Mouse (Mus musculus) stomach, embryonic 14.5 days (tissue): ENCODE results near the gene Duxf3. TPM values are rescaled to one million over a fixed set of nuclear protein-coding genes. Genes with fewer than 3 reads are reported as not detected.

ENCODE experiments used
- ATAC-seq: fragments of 200-750 bp; cut with Nextera tagmentation; 2 replicates; pipeline ENCODE4 v1.8.0; 2017; ENCODE audit warnings: low read depth, moderate TSS enrichment; ENCODE audit not compliant: insufficient number of reproducible peaks, insufficient read depth, low FRiP score
- H3K27ac ChIP-seq: fragments of 300-500 bp; sonication (generic); 2 replicates; pipeline ENCODE4 v1.5.1; 2014; ENCODE audit warnings: mild to moderate bottlenecking, low read length, moderate library complexity, mixed read lengths
- H3K27me3 ChIP-seq: fragments of 300-500 bp; sonication (generic); 2 replicates; pipeline ENCODE4 v1.6.1; 2014; ENCODE audit warnings: low read length, control low read depth, mixed read lengths; ENCODE audit not compliant: control insufficient read depth, insufficient read depth
- H3K36me3 ChIP-seq: fragments of 300-500 bp; sonication (generic); 2 replicates; pipeline ENCODE4 v1.6.1; 2014; ENCODE audit warnings: mild to moderate bottlenecking, control low read depth, low read length, moderate library complexity, mixed read lengths; ENCODE audit not compliant: control insufficient read depth, insufficient read depth
- H3K4me1 ChIP-seq: fragments of 300-500 bp; sonication (generic); 2 replicates; pipeline ENCODE4 v1.6.1; 2014; ENCODE audit warnings: low read length, control low read depth, mixed read lengths; ENCODE audit not compliant: control insufficient read depth, insufficient read depth
- H3K4me2 ChIP-seq: fragments of 300-500 bp; sonication (generic); replicated peaks from 2 replicates; pipeline ENCODE4 v1.6.1; 2014; ENCODE audit warnings: low read depth, low read length, control low read depth
- H3K4me3 ChIP-seq: fragments of 300-500 bp; sonication (generic); 2 replicates; pipeline ENCODE4 v1.5.1; 2014; ENCODE audit warnings: low read depth, low read length, control low read depth
- H3K9ac ChIP-seq: fragments of 300-500 bp; sonication (generic); replicated peaks from 2 replicates; pipeline ENCODE4 v1.6.1; 2014; ENCODE audit warnings: low read depth, mild to moderate bottlenecking, control low read depth, low read length, moderate library complexity, mixed read lengths
- H3K9me3 ChIP-seq: fragments of 300-500 bp; sonication (generic); 2 replicates; pipeline ENCODE4 v1.6.1; 2016; ENCODE audit warnings: low read depth, low read length, control low read depth; ENCODE audit not compliant: control insufficient read depth
- WGBS: fragments of 180-500 bp; shearing (Covaris S2); extraction: QIAGEN DNeasy Blood & Tissue Kit; methylation state at CpG from one replicate; pipeline ENCODE4 v1.1.7; 2014; 5-methylcytosine and 5-hydroxymethylcytosine counted together
- polyA plus RNA-seq: library from polyadenylated mRNA; unstranded; fragments of >200 nt; fragmentation: Nextera tagmentation; extraction: Ambion mirVana; gene quantifications from 2 replicates; pipeline ENCODE4 v1.2.1, GENCODE M21; 2014

The Duxf3 gene
- polyA plus RNA-seq, 1 experiment from 2014 or later = not detected

DNA sequence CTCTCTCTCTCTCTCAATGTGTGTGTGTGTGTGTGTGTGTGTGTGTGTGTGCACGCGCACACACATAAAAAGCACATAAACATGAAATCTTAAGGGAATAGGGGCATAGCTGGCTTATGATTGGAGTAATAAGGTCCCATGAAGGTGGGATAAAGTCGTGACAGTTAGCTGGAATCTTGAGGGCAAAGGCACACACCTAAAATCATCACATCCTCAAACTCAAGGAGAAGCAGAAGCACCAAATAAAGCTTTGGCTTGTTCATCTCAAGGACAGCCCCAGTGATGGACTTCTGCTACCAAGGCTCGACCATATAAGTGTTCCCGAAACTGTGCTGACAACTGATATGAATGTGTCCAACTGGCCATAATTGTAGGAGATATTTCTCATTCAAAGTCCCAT, 17.5 kb downstream of the Duxf3 start:
- no peak overlapping the region for H3K9ac ChIP-seq
- no peak for ATAC-seq
- no peaks in the 10 kb centered on the region for H3K36me3 ChIP-seq
- H3K27me3 ChIP-seq = no peaks in the 10 kb centered on the region
- WGBS = 77% methylated on average over 5 of the region's 5 CpGs
- no peak overlapping the region for H3K4me2 ChIP-seq
- no peak overlapping the region for H3K27ac ChIP-seq
- no peak overlapping the region for H3K4me3 ChIP-seq
- no peaks in the 10 kb centered on the region for H3K4me1 ChIP-seq
- peaks cover 4% of the 10 kb centered on the region; the same call in 1 of the 2 replicates for H3K9me3 ChIP-seq

DNA sequence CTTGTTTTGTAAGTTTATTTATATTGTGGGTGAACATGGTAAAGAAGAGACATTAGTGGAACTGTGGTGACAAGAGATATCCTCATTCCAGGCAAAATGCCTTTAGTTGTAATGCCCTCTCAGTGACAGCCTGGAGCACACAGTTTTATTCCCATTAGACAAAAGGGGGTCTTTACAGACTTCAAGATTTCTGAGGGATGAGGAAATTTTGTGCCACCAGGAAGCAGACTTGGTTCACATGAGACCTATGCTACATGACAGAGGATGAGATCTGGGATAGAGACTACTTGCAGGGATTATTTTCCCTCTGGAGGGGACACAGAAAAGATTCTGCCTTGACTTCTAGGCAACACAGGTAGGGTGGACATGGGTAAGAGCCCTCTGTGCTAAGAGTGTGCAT, 18.0 kb downstream of the Duxf3 start:
- Histone ChIP-seq H3K27ac (no peak overlapping the region), H3K4me1 (no peaks in the 10 kb centered on the region), H3K27me3 (no peaks in the 10 kb centered on the region), H3K4me2 (no peak overlapping the region), H3K9me3 (peaks cover 4% of the 10 kb centered on the region; the same call in 1 of the 2 replicates), H3K4me3 (no peak overlapping the region), H3K9ac (no peak overlapping the region), H3K36me3 (no peaks in the 10 kb centered on the region)
- no peak for ATAC-seq

DNA sequence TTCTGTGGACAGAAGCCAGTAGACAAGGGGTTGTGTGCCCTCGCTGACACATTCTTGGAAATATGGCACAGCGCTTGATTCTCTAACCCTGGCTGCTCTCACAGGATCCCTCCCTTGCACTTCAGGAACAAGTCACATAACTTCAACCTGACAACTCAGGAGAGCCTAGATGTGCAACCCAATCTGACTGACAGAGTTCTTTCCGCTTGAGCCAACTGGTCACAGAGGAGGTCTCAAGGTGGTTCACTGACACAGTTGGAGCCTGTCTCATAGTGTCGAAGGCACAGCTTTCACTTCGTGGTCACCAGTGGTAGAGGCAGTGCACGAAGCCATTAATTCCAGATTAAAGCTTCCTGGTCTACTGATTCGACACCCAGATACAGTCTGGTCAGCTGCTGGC, 20.2 kb downstream of the Duxf3 start:
- H3K9ac ChIP-seq = no peak overlapping the region
- H3K9me3 ChIP-seq = peaks cover 3% of the 10 kb centered on the region; the same call in 1 of the 2 replicates
- 78% methylated on average over 7 of the region's 7 CpGs for WGBS
- no peaks in the 10 kb centered on the region for H3K36me3 ChIP-seq
- no peaks in the 10 kb centered on the region for H3K4me1 ChIP-seq
- no peak overlapping the region for H3K4me2 ChIP-seq
- ATAC-seq = no peak
- no peak overlapping the region for H3K27ac ChIP-seq
- no peaks in the 10 kb centered on the region for H3K27me3 ChIP-seq
- no peak overlapping the region for H3K4me3 ChIP-seq

DNA sequence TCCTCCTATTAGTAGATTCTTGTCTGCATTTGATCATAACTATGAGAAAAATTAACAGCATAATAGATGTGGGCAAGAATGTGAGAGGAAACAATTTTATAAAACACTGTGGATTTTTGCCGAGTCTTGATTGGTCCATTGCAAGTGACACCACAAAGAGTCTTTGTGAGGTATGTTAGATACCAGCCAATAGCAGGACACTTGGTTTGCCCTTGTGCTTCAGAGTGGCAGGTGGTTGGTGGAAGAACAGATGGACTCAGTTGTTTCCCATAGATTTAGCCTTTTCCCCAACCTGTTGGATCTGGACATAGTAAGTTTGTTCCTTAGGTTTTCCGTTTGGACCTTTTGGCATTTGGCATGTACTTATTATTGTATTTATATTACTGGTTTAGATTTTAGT, 21.3 kb downstream of the Duxf3 start:
- ATAC-seq = no peak
- WGBS = 87% methylated on average over 2 of the region's 2 CpGs
- Histone ChIP-seq H3K4me1 (no peaks in the 10 kb centered on the region), H3K27me3 (no peaks in the 10 kb centered on the region), H3K9ac (no peak overlapping the region), H3K4me3 (no peak overlapping the region), H3K4me2 (no peak overlapping the region), H3K9me3 (no peaks in the 10 kb centered on the region), H3K36me3 (no peaks in the 10 kb centered on the region), H3K27ac (no peak overlapping the region)

DNA sequence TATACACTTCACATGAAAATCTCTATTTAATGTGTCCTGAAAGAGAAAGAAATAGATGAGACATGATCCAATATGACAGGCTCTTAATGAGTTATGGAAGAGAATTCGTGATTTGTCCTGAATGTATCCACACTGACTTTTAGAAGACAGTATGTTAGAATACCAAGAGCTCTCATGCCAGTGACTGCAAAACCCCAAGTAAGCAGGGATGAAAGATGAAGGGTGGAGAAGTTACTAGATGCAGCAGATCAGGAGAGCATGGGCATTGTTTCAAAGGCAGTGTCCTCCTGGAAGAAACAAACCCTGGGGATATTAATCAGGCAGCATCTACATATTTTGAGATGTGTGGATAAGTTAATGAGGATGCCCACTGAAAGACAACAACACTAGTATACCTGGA, 22.0 kb downstream of the Duxf3 start:
- ATAC-seq = no peak
- no peak overlapping the region for H3K4me3 ChIP-seq
- 59% methylated on average over 1 of the region's 1 CpGs for WGBS
- no peaks in the 10 kb centered on the region for H3K27me3 ChIP-seq
- H3K36me3 ChIP-seq = no peaks in the 10 kb centered on the region
- H3K27ac ChIP-seq = no peak overlapping the region
- no peaks in the 10 kb centered on the region for H3K4me1 ChIP-seq
- no peak overlapping the region for H3K4me2 ChIP-seq
- no peak overlapping the region for H3K9ac ChIP-seq
- no peaks in the 10 kb centered on the region for H3K9me3 ChIP-seq

DNA sequence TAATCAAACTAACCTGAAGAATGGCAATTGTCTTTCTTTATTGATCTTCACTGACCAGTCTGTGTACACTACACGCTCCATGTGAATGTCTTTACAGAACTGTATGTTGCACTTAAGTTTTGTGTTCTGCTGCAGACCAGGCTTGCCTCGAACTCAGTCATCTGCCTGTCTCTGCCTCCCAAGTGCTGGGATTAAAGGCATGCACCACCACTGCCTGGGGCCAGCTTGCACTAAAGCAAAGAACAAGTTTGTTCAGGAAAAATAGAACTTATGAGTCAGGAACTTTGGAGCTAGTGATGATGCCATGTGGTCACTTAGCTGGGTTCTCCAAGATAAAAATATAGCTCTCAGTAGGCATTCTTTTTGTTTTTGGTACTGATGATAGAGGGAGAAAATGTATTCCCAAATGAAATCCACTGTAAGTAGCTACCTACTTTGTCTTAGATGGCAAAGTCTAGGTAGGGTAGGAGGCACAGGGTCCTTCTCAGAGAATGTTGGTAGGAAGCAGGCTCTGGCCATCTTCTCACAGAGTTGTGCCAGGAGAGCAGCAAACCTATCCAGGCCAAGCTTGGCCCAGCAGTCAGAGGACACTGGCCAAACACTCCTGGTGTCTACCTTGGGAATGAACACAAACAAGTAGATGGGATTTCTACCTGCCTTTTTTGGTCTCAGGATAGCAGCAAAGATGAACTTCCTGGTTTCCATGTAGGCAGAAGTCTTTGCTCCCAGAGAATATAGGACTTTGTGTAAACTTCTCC, 22.6 kb downstream of the Duxf3 start:
- H3K9ac ChIP-seq = no peak overlapping the region
- H3K27me3 ChIP-seq = no peaks in the 10 kb centered on the region
- 66% methylated on average over 2 of the region's 2 CpGs for WGBS
- no peaks in the 10 kb centered on the region for H3K9me3 ChIP-seq
- no peaks in the 10 kb centered on the region for H3K4me1 ChIP-seq
- no peaks in the 10 kb centered on the region for H3K36me3 ChIP-seq
- no peak overlapping the region for H3K4me3 ChIP-seq
- H3K27ac ChIP-seq = no peak overlapping the region
- no peak for ATAC-seq
- H3K4me2 ChIP-seq = no peak overlapping the region

DNA sequence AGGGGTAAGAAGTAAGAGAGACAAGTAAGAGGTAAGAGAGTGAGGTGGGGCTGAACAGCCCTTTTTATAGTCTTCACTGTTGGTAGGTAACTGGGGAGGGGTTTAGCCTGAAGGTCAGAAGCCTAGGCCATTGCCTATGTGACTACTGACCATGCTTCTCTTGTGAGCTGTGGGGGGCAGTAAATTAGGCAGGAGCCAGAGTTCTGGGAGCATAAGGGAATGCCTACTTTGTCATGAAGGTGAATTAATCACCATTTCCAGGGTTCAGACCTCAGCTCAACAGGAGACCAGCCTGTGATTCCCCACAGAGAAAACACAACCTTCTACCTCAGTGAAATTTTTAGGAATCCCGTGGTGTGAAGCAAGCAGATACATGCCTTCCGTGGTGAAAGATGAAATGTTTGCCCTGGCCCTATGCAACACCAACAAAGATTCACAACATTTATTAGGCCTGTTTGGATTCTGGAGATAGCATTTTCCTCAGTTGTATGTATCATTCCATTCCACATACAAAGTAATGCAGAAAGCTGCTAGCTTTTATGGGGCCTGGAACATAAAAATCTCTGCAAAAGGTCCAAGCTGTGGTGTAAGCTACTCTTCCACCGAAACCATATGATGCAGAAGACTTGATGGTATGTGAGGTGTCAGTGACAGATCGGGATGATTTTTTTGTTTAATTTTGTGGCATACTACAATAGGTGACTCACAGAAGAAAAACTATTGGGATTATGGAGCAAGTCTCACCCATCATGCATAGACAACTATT, 25.7 kb downstream of the Duxf3 start:
- Histone ChIP-seq H3K27ac (no peak overlapping the region), H3K4me3 (no peak overlapping the region), H3K4me1 (no peaks in the 10 kb centered on the region), H3K36me3 (no peaks in the 10 kb centered on the region), H3K27me3 (no peaks in the 10 kb centered on the region), H3K9me3 (no peaks in the 10 kb centered on the region), H3K9ac (no peak overlapping the region), H3K4me2 (no peak overlapping the region)
- 86% methylated on average over 4 of the region's 4 CpGs for WGBS
- ATAC-seq = no peak

DNA sequence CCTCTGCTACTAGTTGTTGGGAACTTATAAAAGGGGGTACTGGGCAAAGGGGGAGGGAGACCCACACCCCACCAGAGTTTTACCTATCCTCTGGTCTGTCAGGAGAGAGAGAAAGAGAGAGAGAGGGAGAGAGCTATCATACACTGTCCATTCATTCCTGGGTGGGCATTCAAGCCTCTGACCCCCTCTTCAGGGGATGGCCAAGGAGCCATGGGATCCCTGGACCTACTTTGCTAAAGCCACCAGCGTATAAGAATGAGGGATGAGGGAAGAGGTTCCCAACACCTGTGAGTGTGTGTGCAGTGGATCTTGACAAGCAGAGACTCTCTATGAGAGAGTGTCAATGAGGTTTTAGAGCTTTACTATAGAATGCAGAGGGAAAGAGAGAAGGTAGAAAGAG, 26.5 kb downstream of the Duxf3 start:
- WGBS = 26% methylated on average over 1 of the region's 1 CpGs
- Histone ChIP-seq H3K27me3 (no peaks in the 10 kb centered on the region), H3K27ac (no peak overlapping the region), H3K4me2 (no peak overlapping the region), H3K4me3 (no peak overlapping the region), H3K4me1 (no peaks in the 10 kb centered on the region), H3K36me3 (no peaks in the 10 kb centered on the region), H3K9ac (no peak overlapping the region), H3K9me3 (no peaks in the 10 kb centered on the region)
- ATAC-seq = no peak
